Mouse (Mus musculus) megakaryocyte-erythroid progenitor cell, adult 5-6 weeks (primary cell): ENCODE results near the gene Hmgcll1. TPM values are rescaled to one million over a fixed set of nuclear protein-coding genes. Genes with fewer than 3 reads are reported as not detected.
"Not testable (repeated sequence)": the region's sequence is repeated elsewhere in the genome, so short reads cannot be mapped to it uniquely, and the experiment has no call there.

ENCODE experiments used
- ATAC-seq: replicated peaks from 2 replicates; pipeline ENCODE4 v1.8.0; 2016; ENCODE audit warnings: mild to moderate bottlenecking, inconsistent platforms; ENCODE audit not compliant: severe bottlenecking, poor library complexity, low FRiP score, low TSS enrichment
- total RNA-seq, 2 experiments: library from RNA; stranded (forward) in 1 of 2; stranded (reverse) in 1 of 2; fragments of 200-1000, 215-1000 nt in 1 of 2; fragments of >200 nt in 1 of 2; fragmentation: Nextera tagmentation in 1 of 2; gene quantifications; 2 replicates each; pipeline ENCODE4 v1.2.3; 2014 to 2017

The Hmgcll1 gene
- total RNA-seq, 2 experiments from 2014 or later = 1.2 TPM; not detected in 1

DNA sequence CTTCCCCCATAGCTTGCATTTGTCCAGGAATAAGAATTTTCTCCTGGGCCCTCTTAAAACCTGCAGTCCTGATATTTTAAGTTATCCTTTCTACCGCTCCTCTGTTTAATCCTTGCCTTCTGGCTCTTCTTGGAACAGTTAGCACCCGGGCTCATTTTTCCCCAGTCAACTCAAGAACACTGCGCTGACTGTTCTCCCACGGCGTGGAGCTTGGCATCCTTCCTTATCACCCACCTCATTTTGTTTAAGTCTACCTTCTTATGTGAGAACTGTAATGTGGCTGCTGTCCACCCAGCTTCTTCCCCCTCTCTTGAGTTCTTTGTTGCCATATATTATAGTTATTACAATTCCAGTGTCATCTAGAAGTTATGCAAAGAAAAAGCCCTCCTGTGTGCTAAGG lies 25.1 kb downstream of the Hmgcll1 start:
- no peak for ATAC-seq

- ATAC-seq = no peak
Measured at GRCm38 (mm10) chr9:76043341-76043740, 28.7 kb downstream of the Hmgcll1 start.

- no peak for ATAC-seq
Measured at GRCm38 (mm10) chr9:76060935-76061334, 46.3 kb downstream of the Hmgcll1 start.

DNA sequence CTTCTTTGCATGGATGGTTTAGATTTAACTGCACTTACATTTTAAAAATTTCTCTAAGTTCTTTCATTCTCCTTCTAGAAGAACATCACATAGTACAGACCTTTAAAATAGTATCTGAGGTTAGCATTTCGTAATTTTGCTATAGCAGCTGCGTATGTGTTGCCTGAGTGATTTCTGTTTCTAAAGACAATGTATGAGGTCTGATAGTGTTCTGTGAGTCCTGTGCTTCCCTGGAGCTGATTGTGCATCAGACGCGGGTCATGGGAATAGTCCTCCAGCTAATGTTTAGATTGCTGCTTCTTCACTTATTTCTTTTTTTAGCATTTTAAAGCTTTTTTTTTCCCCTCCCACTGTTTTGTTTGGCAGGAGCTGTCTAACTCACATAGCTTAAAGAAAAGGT lies 46.8 kb downstream of the Hmgcll1 start:
- no peak for ATAC-seq

DNA sequence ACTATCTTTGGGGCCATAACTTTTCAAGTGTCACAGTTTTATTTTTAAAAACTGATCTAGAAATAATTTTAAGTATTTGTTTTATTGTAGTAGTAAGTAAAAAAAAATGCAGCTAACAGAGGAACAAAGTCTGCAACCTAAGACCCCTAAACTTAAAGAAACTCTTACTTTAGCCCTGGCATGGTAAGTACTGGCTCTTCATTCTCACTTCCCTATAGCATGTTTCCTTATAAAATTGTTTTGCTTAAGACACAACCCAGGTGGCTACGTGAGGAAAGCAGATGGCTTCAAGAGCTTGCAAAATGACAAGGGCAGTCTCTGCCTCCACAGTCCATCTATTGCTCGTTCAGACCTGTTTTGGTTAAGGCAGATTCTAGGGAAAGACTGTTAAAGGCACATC lies 49.5 kb downstream of the Hmgcll1 start:
- ATAC-seq = no peak

DNA sequence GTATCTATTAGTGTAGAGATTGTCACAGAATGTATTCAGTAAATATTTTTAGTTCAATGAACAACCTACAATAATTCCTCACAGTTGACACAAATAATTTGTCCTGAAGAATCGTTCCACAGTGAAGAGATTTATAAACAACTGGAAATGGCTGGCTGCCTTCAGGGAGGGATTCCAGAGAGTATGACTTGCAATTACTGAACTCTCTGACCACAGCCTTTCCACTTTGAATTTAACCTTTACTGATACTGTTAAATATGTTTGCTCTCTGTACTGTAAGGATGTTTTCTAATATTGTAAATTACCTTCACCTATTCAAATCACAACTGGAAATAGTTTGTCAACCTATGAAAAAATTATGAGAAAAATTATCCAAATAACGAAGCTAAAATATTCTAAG lies 76.9 kb downstream of the Hmgcll1 start:
- no peak for ATAC-seq

- ATAC-seq = no peak
Measured at GRCm38 (mm10) chr9:76097221-76097620, 82.6 kb downstream of the Hmgcll1 start.

DNA sequence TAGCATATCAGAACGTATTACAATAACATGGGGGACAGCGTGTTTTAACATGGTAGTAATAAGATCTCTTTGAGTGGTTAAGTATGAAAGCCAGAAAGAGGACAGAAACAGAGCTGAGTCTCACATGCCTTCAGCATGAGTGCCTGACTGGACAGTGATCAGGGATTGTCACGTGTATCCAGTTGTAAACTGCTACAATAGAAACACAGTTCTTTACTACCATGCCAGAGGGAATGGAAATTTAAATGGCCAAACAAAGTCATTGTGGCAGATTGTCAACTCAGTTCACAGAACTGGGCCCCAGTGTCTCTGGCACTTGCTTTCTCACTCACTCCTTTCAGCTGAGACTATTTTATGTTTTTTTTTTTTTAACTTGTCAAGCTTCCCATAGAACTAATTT lies 85.3 kb downstream of the Hmgcll1 start:
- ATAC-seq = no peak

DNA sequence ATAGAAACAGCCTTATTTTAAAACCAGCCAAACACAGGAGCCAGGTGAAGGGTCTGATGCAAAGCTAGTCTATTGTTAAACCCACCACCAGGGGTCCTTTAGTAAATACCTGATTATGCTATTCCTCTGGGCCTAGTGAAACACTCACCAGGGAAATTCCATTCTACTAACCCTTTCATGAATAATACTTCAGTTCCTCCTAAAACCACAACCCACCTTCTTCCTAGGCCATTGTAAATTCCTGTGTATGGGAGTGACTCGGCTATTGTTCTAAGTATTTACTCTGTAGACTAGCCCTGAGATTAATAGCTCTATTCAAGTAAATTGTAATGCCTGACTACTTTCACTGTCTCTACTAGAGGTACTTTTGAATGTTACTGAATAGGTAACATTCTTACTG lies 89.8 kb downstream of the Hmgcll1 start:
- ATAC-seq = not testable (repeated sequence)

GRCm38 (mm10) chr9:76104846-76105245 lies 90.2 kb downstream of the Hmgcll1 start:
- ATAC-seq = no peak

- ATAC-seq = not testable (repeated sequence)
Measured at GRCm38 (mm10) chr9:76122888-76123287, 108.2 kb downstream of the Hmgcll1 start.

- ATAC-seq = no peak
Measured at GRCm38 (mm10) chr9:76124249-76124648, 109.6 kb downstream of the Hmgcll1 start.

DNA sequence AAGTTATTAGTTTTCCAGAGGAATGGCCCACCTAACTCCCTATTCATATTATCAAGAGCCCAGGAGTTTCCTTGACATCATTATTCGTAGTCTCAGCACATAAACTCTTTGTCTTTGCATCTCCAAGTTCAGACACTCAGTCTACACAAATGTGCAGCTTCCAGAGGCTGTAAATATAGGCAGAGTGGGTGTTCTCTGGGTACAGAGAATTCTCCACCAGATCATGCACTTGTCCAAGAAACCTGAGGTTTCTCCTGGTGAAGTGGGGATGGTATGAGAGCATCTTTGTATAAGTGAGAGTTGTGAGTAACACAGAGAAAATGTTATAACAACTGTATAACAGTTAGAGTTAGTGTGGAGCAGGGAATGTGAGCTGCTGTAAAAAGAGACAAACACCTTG lies 114.7 kb downstream of the Hmgcll1 start:
- ATAC-seq = no peak

- no peak for ATAC-seq
Measured at GRCm38 (mm10) chr9:76134042-76134441, 119.4 kb downstream of the Hmgcll1 start.

DNA sequence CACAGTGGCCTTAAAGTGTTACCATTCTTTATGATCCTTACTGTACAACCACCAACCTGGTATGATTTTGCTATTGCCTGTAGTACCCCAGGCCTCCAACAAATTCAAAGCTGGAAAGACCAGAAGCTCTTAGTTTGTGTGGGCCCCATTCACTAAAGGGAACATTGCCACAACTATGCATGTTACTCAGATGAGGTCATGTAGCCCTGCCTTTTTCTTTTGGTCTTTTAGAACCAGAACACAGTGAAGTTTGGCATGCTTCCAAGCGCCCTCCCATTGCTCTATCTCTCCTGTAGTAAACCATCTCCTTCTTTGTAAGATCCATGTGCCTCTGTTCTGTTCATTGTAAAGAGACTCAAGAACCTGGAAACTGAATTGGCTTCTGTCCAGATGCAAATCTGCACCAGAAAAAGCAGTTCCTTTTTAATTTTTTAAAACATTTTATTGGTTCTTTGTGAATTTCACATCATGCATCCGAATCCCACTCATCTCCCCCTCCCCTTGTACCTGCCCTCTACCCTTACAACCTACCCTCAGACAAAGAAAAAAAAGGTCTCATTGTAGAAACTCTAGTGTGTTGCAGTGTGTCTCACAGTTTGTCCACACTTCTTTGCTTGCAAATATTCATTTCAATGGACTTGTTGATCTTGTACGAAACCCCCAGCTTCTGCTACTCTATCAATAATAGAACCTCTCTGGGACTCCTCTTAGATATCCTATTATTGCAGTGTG lies 123.9 kb downstream of the Hmgcll1 start:
- ATAC-seq = no peak

DNA sequence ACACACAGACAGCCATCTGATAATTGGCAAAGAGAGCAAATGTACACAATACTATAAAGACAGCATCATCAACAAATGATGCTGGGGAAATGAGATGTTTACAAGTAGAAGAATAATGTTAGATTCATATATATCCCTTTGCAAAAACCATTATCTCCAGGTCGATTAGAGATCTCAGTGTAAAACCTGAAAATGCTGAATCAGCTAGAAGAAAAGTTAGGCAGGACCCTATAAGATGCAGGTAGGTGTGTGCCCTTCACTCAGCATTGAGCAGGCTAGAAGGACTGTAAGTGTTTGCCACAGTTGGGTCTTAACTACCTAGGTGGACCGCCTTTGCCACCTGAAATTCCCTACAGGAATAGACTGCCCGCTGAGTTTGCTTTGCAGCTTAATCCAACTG lies 130.9 kb downstream of the Hmgcll1 start:
- no peak for ATAC-seq

- ATAC-seq = no peak
Measured at GRCm38 (mm10) chr9:76162446-76162845, 147.8 kb downstream of the Hmgcll1 start.

GRCm38 (mm10) chr9:76168355-76168754 lies 153.7 kb downstream of the Hmgcll1 start:
- ATAC-seq = no peak

GRCm38 (mm10) chr9:76172686-76173295 lies 158.1 kb downstream of the Hmgcll1 start:
- ATAC-seq = no peak

- ATAC-seq = no peak
Measured at GRCm38 (mm10) chr9:76179221-76179620, 164.6 kb downstream of the Hmgcll1 start.
